Mouse (Mus musculus): Measurements from ENCODE around the gene Adam19. TPM values are rescaled to one million over a fixed set of nuclear protein-coding genes. Genes with fewer than 3 reads are reported as not detected.

Gene Adam19
- polyA plus RNA-seq, 1 experiment from 2014 or later, result 22.2 TPM

DNA sequence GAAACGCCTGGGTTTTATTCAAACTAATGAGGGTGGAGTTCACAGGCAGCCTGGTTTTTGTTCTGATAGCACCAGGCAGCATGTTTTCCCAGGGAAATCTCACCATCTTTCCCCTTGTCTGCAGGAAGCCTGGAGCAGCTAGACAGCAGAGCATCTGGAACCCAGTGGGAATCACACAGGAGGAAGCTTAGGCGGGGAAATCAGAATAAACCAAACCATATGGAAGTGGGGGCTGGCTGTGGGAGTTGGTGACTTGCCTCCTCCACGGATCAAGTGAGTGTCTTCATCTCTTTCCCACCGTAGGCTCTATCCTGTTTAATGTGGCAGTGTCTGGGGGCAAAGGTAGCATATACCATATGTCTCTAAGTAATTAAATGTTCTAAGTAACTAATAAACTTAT, 129.7 kb downstream of the Adam19 start:
- Histone ChIP-seq H3K4me1 (replicated peaks; ENCODE audit: control insufficient read depth, insufficient read depth, low read length) (no peaks in the 10 kb centered on the region), H3K27ac (ENCODE audit: low read length) (no peak overlapping the region), H3K4me3 (ENCODE audit: low read length) (no peak overlapping the region), H3K27me3 (ENCODE audit: control insufficient read depth, insufficient read depth, low read depth, low read length) (no peaks in the 10 kb centered on the region), H3K4me2 (ENCODE audit: low read depth, low read length) (no peak overlapping the region), H3K36me3 (ENCODE audit: control insufficient read depth, insufficient read depth, low read length) (no peaks in the 10 kb centered on the region), H3K9me3 (ENCODE audit: control insufficient read depth, low read length) (no peaks in the 10 kb centered on the region), H3K9ac (ENCODE audit: low read length) (no peak overlapping the region)
- 29% methylated on average over 4 of the region's 4 CpGs for WGBS
- no peak for ATAC-seq (ENCODE audit: low read depth)

DNA sequence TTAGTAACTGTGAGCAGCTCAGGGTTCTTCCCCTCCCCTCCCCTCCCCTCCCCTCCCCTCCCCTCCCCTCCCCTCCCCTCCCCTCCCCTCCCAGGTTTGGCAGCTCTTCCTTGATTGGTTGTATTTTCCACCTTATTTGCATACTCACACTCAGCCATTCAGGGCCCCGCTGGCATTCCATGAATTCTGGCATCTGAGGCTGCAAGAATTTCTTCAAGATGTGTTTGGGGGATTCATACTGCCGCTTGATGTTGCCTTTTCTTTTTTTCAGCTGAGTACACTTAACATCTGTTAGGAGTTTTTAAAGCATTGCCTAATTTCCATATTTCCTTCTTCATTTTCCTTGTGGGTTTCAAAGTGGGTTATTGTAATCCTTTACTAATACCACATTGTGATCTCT, 132.5 kb downstream of the Adam19 start:
- Histone ChIP-seq H3K36me3 (ENCODE audit: control insufficient read depth, insufficient read depth, low read length) (no peaks in the 10 kb centered on the region), H3K4me1 (replicated peaks; ENCODE audit: control insufficient read depth, insufficient read depth, low read length) (no peaks in the 10 kb centered on the region), H3K4me3 (ENCODE audit: low read length) (no peak overlapping the region), H3K4me2 (ENCODE audit: low read depth, low read length) (no peak overlapping the region), H3K27ac (ENCODE audit: low read length) (no peak overlapping the region), H3K27me3 (ENCODE audit: control insufficient read depth, insufficient read depth, low read depth, low read length) (no peaks in the 10 kb centered on the region), H3K9me3 (ENCODE audit: control insufficient read depth, low read length) (no peaks in the 10 kb centered on the region), H3K9ac (ENCODE audit: low read length) (no peak overlapping the region)
- ATAC-seq (ENCODE audit: low read depth), result no peak
- WGBS, result 42% methylated on average over 2 of the region's 2 CpGs

DNA sequence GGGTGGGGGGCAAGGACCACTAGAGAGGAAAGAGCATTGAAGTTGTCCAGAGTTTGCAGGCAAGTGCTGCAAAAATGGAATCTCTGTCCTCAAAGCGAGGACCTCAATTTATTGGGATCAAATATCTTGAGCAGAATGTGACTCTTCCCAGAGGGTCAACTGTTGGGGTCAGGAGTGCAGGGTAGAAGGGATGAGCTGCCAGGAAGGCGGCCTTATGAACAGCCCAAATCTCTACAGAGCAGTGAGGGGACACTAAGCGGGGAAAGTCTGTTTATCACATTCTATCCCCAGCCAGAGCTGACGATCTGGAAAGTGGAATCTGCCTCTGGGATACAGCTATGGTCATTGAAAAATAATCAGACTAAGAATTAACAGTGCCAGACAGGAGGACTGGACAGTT, 138.4 kb downstream of the Adam19 start:
- Histone ChIP-seq H3K9ac (ENCODE audit: low read length) (no peak overlapping the region), H3K9me3 (ENCODE audit: control insufficient read depth, low read length) (no peaks in the 10 kb centered on the region), H3K27me3 (ENCODE audit: control insufficient read depth, insufficient read depth, low read depth, low read length) (no peaks in the 10 kb centered on the region), H3K4me2 (ENCODE audit: low read depth, low read length) (no peak overlapping the region), H3K4me3 (ENCODE audit: low read length) (no peak overlapping the region), H3K27ac (ENCODE audit: low read length) (no peak overlapping the region), H3K36me3 (ENCODE audit: control insufficient read depth, insufficient read depth, low read length) (no peaks in the 10 kb centered on the region), H3K4me1 (replicated peaks; ENCODE audit: control insufficient read depth, insufficient read depth, low read length) (no peaks in the 10 kb centered on the region)
- 63% methylated on average over 4 of the region's 4 CpGs for WGBS
- ATAC-seq (ENCODE audit: low read depth), result no peak

Small RNA genes within 50 kb of the gene (microRNA-seq; reads per million reads assigned to microRNA genes)
- not detected for gene Mir7239
- not detected for gene Mir8100

Other genes starting within 250 kb of the Adam19 start
- gene Clint1, start 203.9 kb upstream of the Adam19 start, polyA plus RNA-seq (2015; fragmentation: Nextera tagmentation; extraction: Ambion mirVana), result 69.3 and 74.1 TPM in 2 replicates
- gene Lsm11, start 111.1 kb upstream of the Adam19 start, polyA plus RNA-seq (2015; fragmentation: Nextera tagmentation; extraction: Ambion mirVana), result 4.3 and 4.5 TPM in 2 replicates
- 12.5 and 12.7 TPM in 2 replicates for gene Thg1l, start 100.5 kb upstream of the Adam19 start, polyA plus RNA-seq (2015; fragmentation: Nextera tagmentation; extraction: Ambion mirVana)
- gene Sox30, start 75.7 kb upstream of the Adam19 start, polyA plus RNA-seq (2015; fragmentation: Nextera tagmentation; extraction: Ambion mirVana), result 0.05 and 0.11 TPM in 2 replicates
- 5.4 and 6.8 TPM in 2 replicates for gene Gm12166, start 3.7 kb upstream of the Adam19 start, polyA plus RNA-seq (2015; fragmentation: Nextera tagmentation; extraction: Ambion mirVana)
- gene Nipal4, start 110.5 kb downstream of the Adam19 start, polyA plus RNA-seq (2015; fragmentation: Nextera tagmentation; extraction: Ambion mirVana), result 1.0 and 1.4 TPM in 2 replicates
- 0.06 and 0.33 TPM in 2 replicates for gene Fndc9, start 179.5 kb downstream of the Adam19 start, polyA plus RNA-seq (2015; fragmentation: Nextera tagmentation; extraction: Ambion mirVana)

Measured in lung, embryonic 16.5 days (tissue).